Mouse (Mus musculus): ENCODE data around the gene BC003965.
"Not testable (repeated sequence)": the region's sequence is repeated elsewhere in the genome, so short reads cannot be mapped to it uniquely, and the experiment has no call there.

The BC003965 gene

DNA sequence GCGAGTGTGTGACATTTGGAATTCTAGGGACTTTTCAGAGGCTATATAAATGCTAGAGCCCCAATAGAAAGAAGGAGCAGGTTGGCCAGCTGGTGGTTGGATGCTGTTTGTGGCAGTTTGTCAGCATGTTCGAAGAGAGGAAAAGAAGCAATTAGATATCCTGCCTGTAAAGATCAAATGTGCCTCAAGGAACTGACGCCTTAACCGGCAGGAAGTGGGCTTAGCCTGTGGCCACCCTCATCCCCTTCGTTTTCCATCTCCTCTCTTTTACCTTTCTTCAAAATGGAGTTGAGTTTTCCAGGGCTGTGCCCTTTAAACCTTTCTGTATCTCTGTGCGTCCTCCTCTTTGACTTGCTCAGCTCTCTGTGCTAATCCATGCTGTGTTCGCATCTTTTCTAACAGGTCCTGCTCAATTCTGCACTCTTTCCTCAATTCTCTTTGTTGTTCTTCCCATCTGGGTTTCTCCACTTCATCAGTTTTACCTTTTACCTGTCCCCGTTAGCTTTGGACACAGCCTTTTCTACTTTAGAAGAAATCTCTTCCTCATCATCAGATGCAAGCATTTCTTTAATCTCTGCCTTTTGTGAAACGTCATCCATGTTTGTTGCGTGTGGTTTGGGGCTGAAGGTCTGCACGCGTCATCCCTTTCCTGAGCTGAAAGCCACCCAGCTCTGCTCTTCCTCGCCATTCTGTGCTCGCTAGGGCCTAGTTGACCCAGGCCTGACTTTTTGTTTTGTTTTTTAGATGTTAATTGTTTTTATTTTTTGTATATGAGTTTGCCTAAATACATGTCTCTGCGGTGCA, 35.3 kb downstream of the BC003965 start:
- no peak for DNase-seq (ENCODE audit: extremely low spot score)

DNA sequence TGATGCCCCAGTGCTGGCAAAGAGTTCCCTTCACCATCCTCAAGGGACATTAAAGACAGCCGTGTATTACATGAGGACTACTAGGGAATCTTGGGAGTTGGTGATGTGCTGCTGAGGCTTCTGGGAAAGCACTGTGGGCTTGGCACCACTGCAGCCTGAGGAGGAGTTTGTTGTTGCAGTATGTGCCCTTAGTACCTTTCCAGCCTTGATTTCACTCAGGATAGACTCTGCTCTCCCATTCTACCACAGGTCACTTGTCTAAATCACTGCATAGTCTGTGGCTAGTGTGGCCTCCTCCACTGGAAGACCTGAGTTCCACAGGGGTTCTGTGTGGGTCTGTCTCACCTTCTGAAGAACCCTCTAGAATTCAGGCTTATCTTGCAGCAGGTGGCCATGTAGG, 36.4 kb downstream of the BC003965 start:
- DNase-seq (ENCODE audit: extremely low spot score): no peak

DNA sequence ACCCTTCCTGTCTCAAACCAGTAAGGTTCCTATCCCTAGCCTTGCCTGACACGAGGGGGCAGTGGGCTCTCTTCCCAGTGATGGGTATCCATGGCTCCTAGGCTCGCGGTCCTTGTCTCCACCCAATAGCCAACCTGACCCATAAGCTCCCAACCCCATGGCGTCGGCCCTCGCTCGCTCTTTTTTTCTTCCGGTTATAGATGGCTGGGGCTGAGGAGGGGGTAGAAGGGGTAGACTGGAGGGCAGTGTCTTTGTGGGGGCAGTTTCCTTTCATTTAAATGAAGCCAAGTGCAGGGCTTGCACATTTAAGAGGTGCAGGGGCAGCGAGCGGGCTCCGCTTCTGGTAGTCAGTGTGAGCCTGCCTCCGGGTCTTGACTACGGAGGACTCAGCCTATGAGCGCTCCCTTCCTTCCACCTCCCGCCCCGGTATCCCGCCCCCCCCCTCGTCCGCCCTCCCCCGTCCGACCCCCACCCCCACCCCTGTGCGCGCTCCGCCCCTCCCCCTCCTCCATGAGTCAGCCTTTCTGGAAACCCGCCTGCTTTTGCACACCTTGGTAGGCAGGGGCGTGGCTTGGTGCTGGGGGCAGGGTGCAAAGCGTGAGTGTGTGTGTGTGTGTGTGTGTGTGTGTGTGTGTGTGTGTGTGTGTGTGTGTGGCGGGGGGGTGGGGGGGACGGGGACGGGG, 37.6 kb downstream of the BC003965 start:
- DNase-seq (ENCODE audit: extremely low spot score): peak; percentile 55

DNA sequence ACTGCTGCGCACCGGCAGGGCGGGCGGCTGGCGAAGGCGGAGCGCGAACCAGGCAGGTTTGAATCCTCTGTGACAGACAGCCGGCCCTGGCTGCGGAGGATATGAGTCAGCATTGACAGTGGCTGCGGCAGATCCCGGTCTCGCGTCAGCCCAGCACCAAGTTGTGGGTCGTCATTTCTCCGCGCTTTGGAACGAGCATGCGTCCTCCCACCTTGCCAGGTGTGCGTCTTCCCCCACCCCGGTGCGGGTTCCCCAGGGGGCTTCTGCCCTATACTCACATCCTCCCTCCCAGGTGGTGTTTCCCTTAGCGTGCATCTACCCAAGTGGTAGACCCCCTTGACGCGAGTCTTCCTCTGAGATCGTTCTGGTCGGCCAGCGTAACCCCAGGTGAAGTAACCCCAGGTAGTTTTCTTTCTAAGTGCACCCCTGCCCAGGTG, 38.2 kb downstream of the BC003965 start:
- DNase-seq (ENCODE audit: extremely low spot score): not testable (repeated sequence)

DNA sequence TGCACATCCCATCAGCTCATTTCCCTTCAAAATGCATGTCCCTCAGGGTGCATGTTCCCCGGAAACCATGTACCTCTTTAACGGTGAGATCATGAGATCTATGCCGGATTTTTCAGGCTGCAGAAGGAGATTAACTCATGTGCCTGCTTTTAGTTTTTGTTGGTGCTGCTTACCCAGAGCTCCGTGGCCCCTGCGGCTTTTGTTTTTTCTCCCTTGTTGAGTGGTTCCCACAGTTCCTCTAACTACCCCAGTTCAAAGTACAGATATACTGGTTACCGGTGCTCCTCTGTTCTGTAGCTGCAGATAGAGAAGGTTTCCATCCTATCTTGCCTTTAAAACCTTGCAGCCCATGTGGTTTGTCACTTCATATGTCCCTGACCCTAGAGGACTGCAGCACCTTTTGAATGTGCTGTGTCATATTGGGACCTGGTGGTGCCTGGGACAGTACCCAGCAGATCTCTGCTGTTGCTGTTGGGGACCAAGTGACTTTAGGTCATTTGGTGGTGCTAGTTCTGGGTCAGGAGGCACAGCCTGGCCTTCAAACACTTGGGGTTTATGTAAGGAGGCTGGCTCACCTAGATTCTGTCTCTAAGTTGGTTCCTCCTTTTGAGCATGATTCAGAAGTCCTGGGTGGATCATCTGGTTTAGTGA, 38.7 kb downstream of the BC003965 start:
- no peak for DNase-seq (ENCODE audit: extremely low spot score)

DNA sequence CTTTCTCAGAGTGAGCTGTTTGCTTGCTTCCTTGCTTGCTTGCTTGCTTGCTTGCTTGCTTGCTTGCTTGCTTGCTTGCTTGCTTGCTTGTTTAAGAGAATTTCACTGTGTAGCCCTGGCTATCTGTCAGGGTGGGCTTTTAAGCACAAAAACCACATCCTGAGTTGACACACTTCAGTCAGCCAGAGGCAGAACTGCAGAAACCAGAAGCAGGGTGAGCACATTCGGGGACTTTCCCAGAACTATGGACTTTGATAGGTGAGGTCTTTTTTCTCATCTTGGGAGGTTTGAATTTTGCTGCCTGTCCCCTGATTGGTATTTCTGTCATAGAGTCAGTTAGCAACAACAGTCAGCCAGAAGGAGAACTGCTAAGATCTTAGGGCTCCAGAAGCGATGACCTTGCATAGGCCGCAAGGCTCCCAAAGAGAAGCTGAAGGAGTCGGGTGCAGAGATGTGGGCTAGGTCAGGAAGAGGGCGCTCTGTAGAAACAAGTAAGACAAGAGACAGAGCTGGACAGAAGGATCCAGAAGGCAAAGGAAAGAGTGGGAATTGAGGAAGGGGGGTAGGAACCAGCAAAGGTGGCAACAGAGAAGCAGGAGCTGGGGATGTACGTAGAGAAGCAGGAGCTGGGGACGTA, 40.4 kb downstream of the BC003965 start:
- DNase-seq (ENCODE audit: extremely low spot score): no peak

DNA sequence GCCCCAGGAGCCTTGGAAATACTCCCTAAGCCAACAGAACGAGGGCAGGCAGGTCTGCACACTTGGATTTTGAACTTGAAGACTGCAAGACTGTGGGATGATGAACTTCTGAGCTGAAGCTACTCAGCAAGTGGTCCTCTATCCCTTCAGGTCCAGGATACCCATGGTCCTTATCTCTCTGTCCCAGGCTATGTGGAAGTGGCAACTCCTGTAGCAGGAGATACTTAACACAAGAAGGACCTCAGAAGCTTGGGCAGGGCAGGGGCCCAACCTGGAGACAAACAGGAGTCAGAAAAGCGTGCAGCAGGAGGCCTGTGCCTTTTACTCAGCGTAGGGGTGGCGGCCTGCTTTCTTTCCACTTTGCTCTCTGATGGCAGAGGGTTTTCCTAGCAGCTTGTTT, 41.3 kb downstream of the BC003965 start:
- DNase-seq (ENCODE audit: extremely low spot score): no peak

DNA sequence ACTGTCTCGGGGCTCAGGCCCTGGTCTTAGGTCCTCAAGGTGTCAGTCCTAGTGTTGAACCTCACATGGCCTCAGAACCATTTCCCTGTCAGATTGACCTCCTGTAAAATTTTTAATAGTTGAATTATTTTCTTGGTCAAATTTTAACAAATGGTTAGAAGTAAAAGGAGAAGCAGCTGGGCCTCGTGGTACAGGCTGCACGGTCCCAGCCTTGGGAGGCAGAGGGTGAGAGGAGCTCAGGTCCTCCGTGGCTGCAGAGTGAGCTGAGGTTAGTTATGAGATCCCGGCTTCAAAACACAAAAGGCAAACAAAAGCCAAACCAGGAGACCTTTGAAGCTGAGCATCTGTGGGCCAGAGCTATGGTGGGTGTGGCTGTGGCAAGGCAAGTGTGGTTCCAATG, 43.6 kb downstream of the BC003965 start:
- DNase-seq (ENCODE audit: extremely low spot score): no peak

DNA sequence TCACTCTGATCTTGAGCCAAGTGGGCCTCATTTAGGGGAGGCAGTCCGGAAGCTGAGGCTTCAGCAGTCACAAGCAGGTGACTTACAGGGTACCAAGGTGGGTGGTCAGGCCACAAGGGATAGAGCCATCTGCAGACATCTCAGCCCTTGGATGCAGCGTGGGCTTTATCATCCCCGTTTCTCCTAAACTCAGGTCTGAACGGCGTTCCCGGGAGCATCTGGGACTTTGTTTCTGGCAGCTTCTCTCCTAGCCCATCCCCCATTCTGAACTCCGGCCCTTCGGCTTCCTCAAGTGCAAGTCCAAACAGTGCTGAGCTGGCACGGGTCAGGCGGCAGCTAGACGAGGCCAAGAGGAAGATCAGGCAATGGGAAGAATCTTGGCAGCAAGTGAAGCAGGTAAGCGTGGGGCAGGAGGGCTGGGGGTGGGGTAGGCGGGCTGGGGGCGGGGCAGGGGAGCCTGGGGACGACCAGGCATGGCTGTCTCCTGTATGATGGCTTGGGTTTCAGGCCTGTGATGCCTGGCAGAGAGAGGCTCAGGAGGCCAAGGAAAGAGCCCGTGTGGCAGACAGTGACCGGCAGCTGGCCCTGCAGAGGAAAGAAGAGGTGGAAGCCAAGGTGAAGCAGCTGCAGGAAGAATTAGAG, 45.8 kb downstream of the BC003965 start:
- DNase-seq (ENCODE audit: extremely low spot score): not testable (repeated sequence)

DNA sequence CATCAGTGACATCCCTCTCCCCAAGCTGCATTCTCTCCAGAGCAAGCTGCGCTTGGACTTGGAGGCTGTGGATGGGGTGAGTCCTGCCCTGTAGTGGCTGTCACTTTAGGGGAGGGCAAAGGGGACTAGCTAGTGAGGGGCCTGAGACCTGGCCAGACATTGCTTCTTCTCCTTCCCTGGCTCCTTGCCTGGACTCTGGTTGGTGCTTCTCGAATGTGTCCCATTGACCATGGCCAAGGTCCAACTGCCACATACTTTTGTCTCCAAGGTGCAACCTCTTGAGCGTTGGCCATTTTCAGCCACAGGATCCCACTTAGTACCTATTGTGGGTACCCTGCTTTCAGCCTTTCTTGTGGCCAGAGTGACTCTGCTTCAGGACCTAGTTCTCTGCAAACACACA, 46.3 kb downstream of the BC003965 start:
- DNase-seq (ENCODE audit: extremely low spot score): no peak

DNA sequence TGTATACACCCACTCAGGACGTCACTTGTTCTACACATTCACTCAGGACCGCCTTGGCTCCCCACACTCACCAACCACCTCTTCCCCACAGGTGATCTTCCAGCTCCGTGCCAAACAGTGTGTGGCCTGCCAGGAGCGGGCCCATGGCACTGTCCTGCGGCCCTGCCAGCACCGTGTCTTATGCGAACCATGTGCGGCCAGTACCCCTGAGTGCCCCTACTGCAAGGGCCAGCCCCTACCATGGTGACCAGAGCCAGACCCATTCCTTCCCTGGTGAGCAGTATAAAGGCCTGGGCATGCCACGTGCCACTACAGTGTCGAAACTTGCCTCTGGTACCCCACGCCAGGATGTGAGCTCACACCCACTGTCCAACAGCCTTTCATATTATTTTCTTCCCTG, 47.3 kb downstream of the BC003965 start:
- DNase-seq (ENCODE audit: extremely low spot score): not testable (repeated sequence)

DNA sequence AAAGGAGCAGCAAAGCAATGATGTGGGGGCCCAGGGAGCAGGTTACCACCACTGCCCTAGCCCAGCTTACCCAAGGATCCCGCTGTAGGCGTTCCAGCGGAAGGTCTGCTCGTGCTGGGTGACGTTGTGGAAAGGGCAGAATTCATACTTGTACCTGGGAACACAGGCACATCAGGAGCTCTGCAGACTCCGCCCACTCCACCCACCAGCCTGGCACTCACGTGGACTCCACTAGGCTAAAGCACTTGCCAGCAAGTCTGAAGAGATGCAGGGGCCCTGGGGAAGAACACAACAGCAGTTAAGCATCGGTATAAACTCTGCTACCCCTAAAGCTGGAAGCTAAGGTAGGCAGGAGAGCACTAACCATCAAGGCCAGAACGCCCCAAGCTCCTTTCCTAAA, 51.3 kb downstream of the BC003965 start:
- no peak for DNase-seq (ENCODE audit: extremely low spot score)
